Mouse (Mus musculus) left cerebral cortex, adult 11 months (tissue): ENCODE measurements around the gene Gm49353.
A peak's percentile ranks its signal among the peaks of the same experiment; 100 is the strongest.

ENCODE experiments used
- DNase-seq: peaks from one replicate; pipeline ENCODE4 v3.0.0; 2022; ENCODE audit warnings: low spot score

Gm49353 gene

GRCm38 (mm10) chr10:29198642-29199041, at the start of gene Gm49353:
Gene Gm49353 (plus strand): TSS chr10:29198954.
- DNase-seq: no peak

- no peak for DNase-seq
These were observed 43.5 kb upstream of the Gm49353 start for GRCm38 (mm10) chr10:29155304-29155703.

GRCm38 (mm10) chr10:29161664-29162063, 37.1 kb upstream of the Gm49353 start:
- DNase-seq: no peak

- DNase-seq: no peak
These were observed 25.0 kb upstream of the Gm49353 start for GRCm38 (mm10) chr10:29173778-29174177.

GRCm38 (mm10) chr10:29175656-29176055, 23.1 kb upstream of the Gm49353 start:
- DNase-seq: no peak

- no peak for DNase-seq
These were observed 21.9 kb upstream of the Gm49353 start for GRCm38 (mm10) chr10:29176881-29177280.

- DNase-seq: peak; percentile 44
These were observed 20.8 kb upstream of the Gm49353 start for GRCm38 (mm10) chr10:29178003-29178402.

- DNase-seq: no peak
These were observed 18.5 kb upstream of the Gm49353 start for GRCm38 (mm10) chr10:29180210-29180609.

GRCm38 (mm10) chr10:29181046-29181445, 17.7 kb upstream of the Gm49353 start:
- DNase-seq: no peak

- no peak for DNase-seq
These were observed 5.0 kb upstream of the Gm49353 start for GRCm38 (mm10) chr10:29193769-29194168.

- DNase-seq: no peak
These were observed 1.9 kb upstream of the Gm49353 start for GRCm38 (mm10) chr10:29196811-29197210.

GRCm38 (mm10) chr10:29199835-29200234, 1.1 kb downstream of the Gm49353 start:
- no peak for DNase-seq

- no peak for DNase-seq
These were observed 1.9 kb downstream of the Gm49353 start for GRCm38 (mm10) chr10:29200609-29201008.

- no peak for DNase-seq
These were observed 8.0 kb downstream of the Gm49353 start for GRCm38 (mm10) chr10:29206730-29207129.

- DNase-seq: no peak
These were observed 10.0 kb downstream of the Gm49353 start for GRCm38 (mm10) chr10:29208735-29209134.

GRCm38 (mm10) chr10:29211453-29211852, 12.7 kb downstream of the Gm49353 start, which contains the start of gene 9330159F19Rik:
Gene 9330159F19Rik (plus strand): TSS chr10:29211606.
- DNase-seq: peak; percentile 40

GRCm38 (mm10) chr10:29213534-29214100, 14.9 kb downstream of the Gm49353 start:
- DNase-seq: peak; percentile 58

- DNase-seq: no peak
These were observed 18.2 kb downstream of the Gm49353 start for GRCm38 (mm10) chr10:29216957-29217356.

GRCm38 (mm10) chr10:29217451-29217850, 18.7 kb downstream of the Gm49353 start:
- no peak for DNase-seq

GRCm38 (mm10) chr10:29225329-29225728, 26.6 kb downstream of the Gm49353 start:
- no peak for DNase-seq

GRCm38 (mm10) chr10:29231208-29231607, 32.5 kb downstream of the Gm49353 start:
- DNase-seq: no peak
